Mouse (Mus musculus) E14TG2a.4 (cell line): ENCODE measurements around the gene Lfng.

Experiments
- CTCF ChIP-seq: conservative IDR thresholded peaks from 2 replicates; pipeline ENCODE4 v1.5.1; 2014; ENCODE audit warnings: low read length
- NANOG ChIP-seq: IDR thresholded peaks from 2 replicates; pipeline ENCODE4 v1.6.1; 2014; ENCODE audit warnings: borderline replicate concordance, low read length, mixed read lengths

DNA sequence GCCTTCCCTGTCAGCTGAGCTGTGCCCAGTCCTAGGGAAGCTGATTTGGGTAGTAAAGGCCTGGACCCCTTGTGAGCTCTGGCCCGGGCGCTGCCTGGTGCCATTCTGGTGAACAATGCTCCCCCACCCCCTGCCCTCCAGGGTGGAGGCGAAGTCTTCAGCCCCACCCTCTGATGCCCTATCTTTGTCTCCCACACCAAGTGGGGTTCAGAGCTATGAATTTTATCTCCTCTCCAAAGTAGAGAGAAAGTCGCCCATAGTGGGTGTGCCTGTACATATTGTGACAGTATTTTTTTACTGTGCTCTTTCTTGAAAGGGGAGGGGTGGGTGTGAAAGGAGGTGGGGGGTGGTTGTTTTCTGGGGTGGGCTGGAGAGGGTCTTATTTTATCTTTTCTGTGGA, 7.7 kb downstream of the Lfng start:
- TF ChIP-seq CTCF (no peak), NANOG (no peak)
